Mouse (Mus musculus) heart, adult 2 months (tissue): Measurements from ENCODE around the gene Flot2.

Experiments used
- CTCF ChIP-seq: fragments of 200-600 bp; IDR thresholded peaks from 2 replicates; pipeline ENCODE4 v1.8.1; 2022; ENCODE audit warnings: antibody characterized with exemption, mild to moderate bottlenecking, moderate library complexity
- EP300 ChIP-seq: fragments of 200-500 bp; IDR thresholded peaks from 2 replicates; pipeline ENCODE4 v1.6.1; 2011; ENCODE audit warnings: low read depth, low read length, control low read depth; ENCODE audit not compliant: insufficient read depth
- POLR2A ChIP-seq: fragments of 200-500 bp; IDR thresholded peaks from 2 replicates; pipeline ENCODE4 v1.6.1; 2011; ENCODE audit warnings: mild to moderate bottlenecking, low read depth, low read length, control low read depth; ENCODE audit not compliant: insufficient read depth

GRCm38 (mm10) chr11:78031389-78031788 lies 6.3 kb upstream of the Flot2 start:
- TF ChIP-seq CTCF (no peak), POLR2A (no peak), EP300 (no peak)
